Mouse (Mus musculus) hindbrain, embryonic 13.5 days (tissue): ENCODE measurements around the gene Iqgap2. TPM values are rescaled to one million over a fixed set of nuclear protein-coding genes. Genes with fewer than 3 reads are reported as not detected.

Experiments used
- ATAC-seq: fragments of 200-750 bp; cut with Nextera tagmentation; 2 replicates; pipeline ENCODE4 v1.8.0; 2017; ENCODE audit warnings: moderate TSS enrichment; ENCODE audit not compliant: low FRiP score
- H3K27ac ChIP-seq: fragments of 300-500 bp; sonication (generic); 2 replicates; pipeline ENCODE4 v1.5.1; 2015; ENCODE audit warnings: inconsistent platforms, mild to moderate bottlenecking, moderate library complexity
- H3K27me3 ChIP-seq: fragments of 300-500 bp; sonication (generic); 2 replicates; pipeline ENCODE4 v1.6.1; 2015; ENCODE audit warnings: mild to moderate bottlenecking, inconsistent platforms
- H3K36me3 ChIP-seq: fragments of 300-500 bp; sonication (generic); 2 replicates; pipeline ENCODE4 v1.6.1; 2015; ENCODE audit warnings: mild to moderate bottlenecking, inconsistent platforms
- H3K4me1 ChIP-seq: fragments of 300-500 bp; sonication (generic); replicated peaks from 2 replicates; pipeline ENCODE4 v1.6.1; 2015; ENCODE audit warnings: inconsistent platforms
- H3K4me2 ChIP-seq: fragments of 300-500 bp; sonication (generic); 2 replicates; pipeline ENCODE4 v1.6.1; 2015; ENCODE audit warnings: inconsistent platforms, mild to moderate bottlenecking, moderate library complexity
- H3K4me3 ChIP-seq: fragments of 300-500 bp; sonication (generic); 2 replicates; pipeline ENCODE4 v1.5.1; 2015; ENCODE audit warnings: mild to moderate bottlenecking, inconsistent platforms
- H3K9ac ChIP-seq: fragments of 300-500 bp; sonication (generic); 2 replicates; pipeline ENCODE4 v1.6.1; 2015; ENCODE audit warnings: mild to moderate bottlenecking, inconsistent platforms
- H3K9me3 ChIP-seq: fragments of 300-500 bp; sonication (generic); 2 replicates; pipeline ENCODE4 v1.6.1; 2016; ENCODE audit warnings: inconsistent platforms
- WGBS: fragments of 180-500 bp; shearing (Covaris S2); methylation state at CpG from one replicate; pipeline ENCODE4 v1.1.7; 2015; 5-methylcytosine and 5-hydroxymethylcytosine counted together
- polyA plus RNA-seq: library from polyadenylated mRNA; unstranded; fragments of >200 nt; fragmentation: Nextera tagmentation; extraction: Ambion mirVana; gene quantifications from 2 replicates; pipeline ENCODE4 v1.2.1, GENCODE M21; 2015

The Iqgap2 gene
- polyA plus RNA-seq, 1 experiment from 2014 or later = 5.4 TPM

GRCm38 (mm10) chr13:95843411-95844026 lies 48.2 kb downstream of the Iqgap2 start:
- Histone ChIP-seq H3K9ac (no peak overlapping the region), H3K27me3 (no peaks in the 10 kb centered on the region), H3K4me2 (no peak overlapping the region), H3K36me3 (no peaks in the 10 kb centered on the region), H3K4me3 (no peak overlapping the region), H3K27ac (no peak overlapping the region), H3K9me3 (no peaks in the 10 kb centered on the region), H3K4me1 (no peaks in the 10 kb centered on the region)
- WGBS = 89% methylated on average over 10 of the region's 10 CpGs
- ATAC-seq = no peak

- no peaks in the 10 kb centered on the region for H3K4me1 ChIP-seq
- WGBS = 80% methylated on average over 7 of the region's 7 CpGs
- no peaks in the 10 kb centered on the region for H3K9me3 ChIP-seq
- no peaks in the 10 kb centered on the region for H3K36me3 ChIP-seq
- no peaks in the 10 kb centered on the region for H3K27me3 ChIP-seq
- no peak overlapping the region for H3K9ac ChIP-seq
- no peak overlapping the region for H3K4me3 ChIP-seq
- ATAC-seq = no peak
- no peak overlapping the region for H3K27ac ChIP-seq
- H3K4me2 ChIP-seq = no peak overlapping the region
Observed at GRCm38 (mm10) chr13:95842803-95843202, 48.9 kb downstream of the Iqgap2 start.

- Histone ChIP-seq H3K4me3 (no peak overlapping the region), H3K27me3 (no peaks in the 10 kb centered on the region), H3K4me2 (no peak overlapping the region), H3K9ac (no peak overlapping the region), H3K36me3 (no peaks in the 10 kb centered on the region), H3K27ac (no peak overlapping the region), H3K9me3 (no peaks in the 10 kb centered on the region), H3K4me1 (no peaks in the 10 kb centered on the region)
- ATAC-seq = no peak
- WGBS = 93% methylated on average over 1 of the region's 1 CpGs
Observed at GRCm38 (mm10) chr13:95841946-95842345, 49.8 kb downstream of the Iqgap2 start.

- Histone ChIP-seq H3K36me3 (no peaks in the 10 kb centered on the region), H3K4me2 (no peak overlapping the region), H3K4me1 (0 out of 2 replicates have a peak, but pooled peaks cover 5% of the 10 kb centered on the region), H3K9me3 (no peaks in the 10 kb centered on the region), H3K4me3 (no peak overlapping the region), H3K27ac (no peak overlapping the region), H3K9ac (no peak overlapping the region), H3K27me3 (no peaks in the 10 kb centered on the region)
- ATAC-seq = no peak
- 98% methylated on average over 3 of the region's 3 CpGs for WGBS
Observed at GRCm38 (mm10) chr13:95836944-95837343, 54.8 kb downstream of the Iqgap2 start.

- no peak for ATAC-seq
- Histone ChIP-seq H3K9ac (no peak overlapping the region), H3K27me3 (no peaks in the 10 kb centered on the region), H3K27ac (no peak overlapping the region), H3K9me3 (no peaks in the 10 kb centered on the region), H3K4me1 (0 out of 2 replicates have a peak, but pooled peaks cover 5% of the 10 kb centered on the region), H3K4me3 (no peak overlapping the region), H3K36me3 (no peaks in the 10 kb centered on the region), H3K4me2 (no peak overlapping the region)
- WGBS = 91% methylated on average over 6 of the region's 6 CpGs
Observed at GRCm38 (mm10) chr13:95833473-95833872, 58.2 kb downstream of the Iqgap2 start.

- no peak for ATAC-seq
- no peaks in the 10 kb centered on the region for H3K9me3 ChIP-seq
- 16% methylated on average over 3 of the region's 3 CpGs for WGBS
- H3K36me3 ChIP-seq = no peaks in the 10 kb centered on the region
- no peak overlapping the region for H3K4me3 ChIP-seq
- H3K4me1 ChIP-seq = 0 out of 2 replicates have a peak, but pooled peaks cover 5% of the 10 kb centered on the region
- H3K27me3 ChIP-seq = no peaks in the 10 kb centered on the region
- H3K27ac ChIP-seq = no peak overlapping the region
- H3K4me2 ChIP-seq = no peak overlapping the region
- H3K9ac ChIP-seq = no peak overlapping the region
Observed at GRCm38 (mm10) chr13:95832712-95833111, 59.0 kb downstream of the Iqgap2 start.

- no peaks in the 10 kb centered on the region for H3K27me3 ChIP-seq
Observed at GRCm38 (mm10) chr13:95831760-95832159, 60.0 kb downstream of the Iqgap2 start.

GRCm38 (mm10) chr13:95829431-95830171 lies 62.1 kb downstream of the Iqgap2 start:
- H3K9me3 ChIP-seq = 0 out of 2 replicates have a peak, but pooled peaks cover 4% of the 10 kb centered on the region
- H3K27ac ChIP-seq = no peak overlapping the region
- 94% methylated on average over 7 of the region's 7 CpGs for WGBS
- H3K4me3 ChIP-seq = no peak overlapping the region
- ATAC-seq = no peak
- H3K36me3 ChIP-seq = no peaks in the 10 kb centered on the region
- H3K9ac ChIP-seq = no peak overlapping the region
- no peak overlapping the region for H3K4me2 ChIP-seq
- H3K4me1 ChIP-seq = 0 out of 2 replicates have a peak, but pooled peaks cover 5% of the 10 kb centered on the region
- no peaks in the 10 kb centered on the region for H3K27me3 ChIP-seq

More at GRCm38 (mm10) chr13:95831760-95832159, 60.0 kb downstream of the Iqgap2 start:
- Histone ChIP-seq H3K4me2 (no peak overlapping the region), H3K27ac (no peak overlapping the region), H3K4me3 (no peak overlapping the region), H3K36me3 (no peaks in the 10 kb centered on the region), H3K9ac (no peak overlapping the region), H3K9me3 (no peaks in the 10 kb centered on the region), H3K4me1 (0 out of 2 replicates have a peak, but pooled peaks cover 5% of the 10 kb centered on the region)
- no peak for ATAC-seq

GRCm38 (mm10) chr13:95828616-95829015 lies 63.1 kb downstream of the Iqgap2 start:
- no peaks in the 10 kb centered on the region for H3K27me3 ChIP-seq
- H3K27ac ChIP-seq = no peak overlapping the region
- ATAC-seq = no peak
- H3K4me3 ChIP-seq = no peak overlapping the region
- 0 out of 2 replicates have a peak, but pooled peaks cover 4% of the 10 kb centered on the region for H3K9me3 ChIP-seq
- H3K36me3 ChIP-seq = no peaks in the 10 kb centered on the region
- H3K4me1 ChIP-seq = 0 out of 2 replicates have a peak, but pooled peaks cover 5% of the 10 kb centered on the region
- no peak overlapping the region for H3K9ac ChIP-seq
- H3K4me2 ChIP-seq = no peak overlapping the region
- WGBS = 93% methylated on average over 5 of the region's 5 CpGs

- no peak for ATAC-seq
- WGBS = 82% methylated on average over 6 of the region's 6 CpGs
Observed at GRCm38 (mm10) chr13:95826178-95826577, 65.5 kb downstream of the Iqgap2 start.

GRCm38 (mm10) chr13:95822918-95823317 lies 68.8 kb downstream of the Iqgap2 start:
- Histone ChIP-seq H3K4me1 (peaks cover 3% of the 10 kb centered on the region; the same call in 1 of the 2 replicates), H3K4me3 (no peak overlapping the region), H3K4me2 (no peak overlapping the region), H3K9ac (no peak overlapping the region), H3K9me3 (0 out of 2 replicates have a peak, but pooled peaks cover 4% of the 10 kb centered on the region), H3K27me3 (no peaks in the 10 kb centered on the region), H3K27ac (no peak overlapping the region), H3K36me3 (no peaks in the 10 kb centered on the region)
- WGBS = 69% methylated on average over 6 of the region's 6 CpGs
- ATAC-seq = no peak

More at GRCm38 (mm10) chr13:95826178-95826577, 65.5 kb downstream of the Iqgap2 start:
- H3K27me3 ChIP-seq = no peaks in the 10 kb centered on the region
- H3K4me3 ChIP-seq = no peak overlapping the region
- H3K4me1 ChIP-seq = peaks cover 3% of the 10 kb centered on the region; the same call in 1 of the 2 replicates
- H3K36me3 ChIP-seq = no peaks in the 10 kb centered on the region
- 0 out of 2 replicates have a peak, but pooled peaks cover 4% of the 10 kb centered on the region for H3K9me3 ChIP-seq
- H3K27ac ChIP-seq = peak overlapping the region; percentile 32; the same call in 1 of the 2 replicates
- no peak overlapping the region for H3K4me2 ChIP-seq
- no peak overlapping the region for H3K9ac ChIP-seq

GRCm38 (mm10) chr13:95820071-95820470 lies 71.7 kb downstream of the Iqgap2 start:
- 90% methylated on average over 9 of the region's 9 CpGs for WGBS

More at GRCm38 (mm10) chr13:95820071-95820470, 71.7 kb downstream of the Iqgap2 start:
- ATAC-seq = no peak
- H3K27me3 ChIP-seq = no peaks in the 10 kb centered on the region
- no peak overlapping the region for H3K4me2 ChIP-seq
- H3K9ac ChIP-seq = no peak overlapping the region
- no peak overlapping the region for H3K4me3 ChIP-seq
- no peak overlapping the region for H3K27ac ChIP-seq
- no peaks in the 10 kb centered on the region for H3K36me3 ChIP-seq
- H3K9me3 ChIP-seq = 0 out of 2 replicates have a peak, but pooled peaks cover 3% of the 10 kb centered on the region
- peaks cover 3% of the 10 kb centered on the region; the same call in 1 of the 2 replicates for H3K4me1 ChIP-seq
